Mouse (Mus musculus) central nervous system, embryonic 18 days (tissue): ENCODE measurements around the gene Snx9. TPM values are rescaled to one million over a fixed set of nuclear protein-coding genes. Genes with fewer than 3 reads are reported as not detected.

Source experiments
- polyA plus RNA-seq: library from polyadenylated mRNA; depleted of rRNA; stranded (reverse); fragments of >200 nt; gene quantifications from 2 replicates; pipeline ENCODE4 v1.2.3, GENCODE M21; 2012; rRNA removed

Gene Snx9
- 9.2 and 9.4 TPM in 2 replicates for polyA plus RNA-seq

DNA sequence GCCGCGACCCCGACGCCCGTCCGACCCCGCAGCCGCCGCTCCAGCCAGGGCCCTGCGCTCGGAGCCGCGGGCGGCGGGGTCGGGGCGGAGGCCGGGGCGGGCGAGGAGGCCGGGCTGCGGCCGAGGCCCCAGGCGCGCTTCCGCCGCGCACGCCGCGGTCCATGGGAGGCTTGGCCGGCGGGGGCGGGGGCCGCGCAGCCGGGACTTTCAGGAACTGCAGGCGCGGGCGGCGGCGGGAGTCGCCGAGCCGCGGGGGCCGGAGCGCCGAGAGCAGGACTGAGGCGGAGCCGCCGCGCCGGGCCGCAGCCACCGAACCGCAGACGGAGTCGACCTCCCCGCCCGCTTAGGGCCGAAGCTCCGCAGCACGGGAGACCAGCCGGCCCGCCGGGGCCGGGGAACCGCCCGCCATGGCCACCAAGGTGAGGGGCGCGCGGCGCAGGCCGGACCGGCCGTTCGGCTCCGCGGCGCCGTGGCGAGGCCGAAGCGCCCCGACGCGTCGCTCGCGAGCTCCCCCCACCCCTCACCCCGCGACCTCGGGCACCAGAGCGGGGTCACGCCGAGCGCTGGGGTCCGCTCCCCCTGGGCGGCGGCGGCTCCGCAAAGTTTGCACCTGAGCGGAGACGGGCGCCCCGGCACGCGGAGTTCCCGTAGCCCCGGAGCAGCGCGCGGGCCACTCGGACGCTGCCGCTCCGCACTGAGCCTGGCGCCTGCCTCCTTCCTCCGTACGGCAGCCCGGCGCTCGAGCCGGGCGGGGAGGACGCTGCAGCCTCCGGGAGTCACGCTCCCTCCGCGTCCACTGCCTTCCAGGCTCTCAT lies at the start of gene Snx9:
TSS of gene Snx9 (plus strand) at position 202 of the 815 bp plus-strand sequence.

DNA sequence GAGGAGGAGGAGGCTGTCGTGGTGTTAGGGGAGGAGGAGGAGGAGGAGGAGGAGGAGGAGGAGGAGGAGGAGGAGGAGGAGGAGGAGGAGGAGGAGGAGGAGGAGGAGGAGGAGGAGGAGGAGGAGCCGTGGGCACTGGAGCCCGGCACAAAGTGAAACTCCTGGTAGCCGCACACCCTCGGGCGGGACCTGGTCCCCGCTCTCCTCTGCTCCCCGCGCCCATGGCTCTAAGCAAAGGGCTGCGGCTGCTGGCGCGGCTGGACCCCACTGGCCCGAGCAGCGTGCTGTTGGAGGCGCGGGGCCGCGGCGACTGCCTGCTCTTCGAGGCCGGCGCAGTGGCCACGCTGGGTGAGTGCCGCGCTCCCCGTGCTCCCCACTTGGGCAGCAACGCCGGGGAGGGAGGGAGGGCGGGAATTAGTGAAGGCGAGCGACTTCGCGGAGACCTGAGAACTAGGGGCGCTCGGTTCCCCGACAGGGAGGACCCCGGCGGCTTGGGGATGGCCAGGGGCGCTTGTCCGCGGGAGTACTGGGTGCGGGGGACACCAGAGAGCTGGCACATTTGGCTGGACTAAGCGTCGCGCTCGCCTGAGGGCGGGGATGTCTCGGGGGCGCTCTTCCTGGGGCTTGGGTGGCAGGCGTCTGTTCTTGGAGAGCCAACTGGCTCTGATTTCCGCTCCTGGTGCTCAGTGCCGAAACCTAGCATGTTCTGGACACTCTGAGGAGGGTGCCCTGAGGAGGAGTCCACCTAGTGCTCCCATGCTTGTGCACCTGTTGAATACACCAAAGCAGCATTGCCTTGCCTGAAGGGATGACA lies 100.3 kb downstream of the Snx9 start, which contains the start of gene Synj2:
TSS of gene Synj2 (plus strand) at position 51 of the 814 bp plus-strand sequence.

Other genes starting within 250 kb of the Snx9 start
- 3.0 TPM in 2 replicates for gene Synj2, start 100.0 kb downstream of the Snx9 start, polyA plus RNA-seq
- 28.4 and 30.0 TPM in 2 replicates for gene Serac1, start 238.4 kb downstream of the Snx9 start, polyA plus RNA-seq
- gene Gtf2h5, start 238.5 kb downstream of the Snx9 start, polyA plus RNA-seq: 132 and 134 TPM in 2 replicates